Mouse (Mus musculus) forebrain, postnatal 0 days (tissue): ENCODE data around the gene Krtap29-1. TPM values are rescaled to one million over a fixed set of nuclear protein-coding genes. Genes with fewer than 3 reads are reported as not detected.
A peak's percentile ranks its signal among the peaks of the same experiment; 100 is the strongest.

Experiments
- ATAC-seq: fragments of 200-750 bp; cut with Nextera tagmentation; 2 replicates; pipeline ENCODE4 v1.8.0; 2017; ENCODE audit warnings: mild to moderate bottlenecking, moderate library complexity
- DNase-seq: peaks from one replicate; pipeline ENCODE4 v3.0.0-alpha.2; 2015
- H3K27ac ChIP-seq: fragments of 300-500 bp; sonication (generic); 2 replicates; pipeline ENCODE4 v1.5.1; 2014; ENCODE audit warnings: low read depth, mild to moderate bottlenecking, antibody characterized with exemption, low read length, moderate library complexity, mixed read lengths
- H3K27me3 ChIP-seq: fragments of 300-500 bp; sonication (generic); 2 replicates; pipeline ENCODE4 v1.6.1; 2014; ENCODE audit warnings: mild to moderate bottlenecking, low read length, mixed read lengths; ENCODE audit not compliant: insufficient read depth
- H3K36me3 ChIP-seq: fragments of 300-500 bp; sonication (generic); 2 replicates; pipeline ENCODE4 v1.6.1; 2014; ENCODE audit warnings: mild to moderate bottlenecking, moderate library complexity; ENCODE audit not compliant: insufficient read depth
- H3K4me1 ChIP-seq: fragments of 300-500 bp; sonication (generic); 2 replicates; pipeline ENCODE4 v1.6.1; 2014; ENCODE audit warnings: antibody characterized with exemption; ENCODE audit not compliant: insufficient read depth
- H3K4me2 ChIP-seq: fragments of 300-500 bp; sonication (generic); 2 replicates; pipeline ENCODE4 v1.6.1; 2014; ENCODE audit warnings: low read depth, mild to moderate bottlenecking, moderate library complexity
- H3K4me3 ChIP-seq: fragments of 300-500 bp; sonication (generic); 2 replicates; pipeline ENCODE4 v1.5.1; 2014; ENCODE audit warnings: low read depth, low read length, mixed read lengths
- H3K9ac ChIP-seq: fragments of 300-500 bp; sonication (generic); 2 replicates; pipeline ENCODE4 v1.6.1; 2014; ENCODE audit warnings: mild to moderate bottlenecking
- H3K9me3 ChIP-seq: fragments of 300-500 bp; sonication (generic); 2 replicates; pipeline ENCODE4 v1.6.1; 2016; ENCODE audit warnings: low read length
- CTCF ChIP-seq: sonication (generic); IDR thresholded peaks from 2 replicates; pipeline ENCODE4 v1.5.1; 2016; ENCODE audit warnings: antibody characterized with exemption, control low read depth, low read depth
- WGBS: fragments of 180-500 bp; shearing (Covaris S2); extraction: QIAGEN DNeasy Blood & Tissue Kit; methylation state at CpG from one replicate; pipeline ENCODE4 v1.1.7; 2014; 5-methylcytosine and 5-hydroxymethylcytosine counted together
- polyA plus RNA-seq: library from polyadenylated mRNA; unstranded; fragments of >200 nt; fragmentation: Nextera tagmentation; extraction: Ambion mirVana; gene quantifications from 2 replicates; pipeline ENCODE4 v1.2.1, GENCODE M21; 2015
- total RNA-seq: library from RNA; depleted of rRNA; stranded (reverse); fragments of >200 nt; gene quantifications from 2 replicates; pipeline ENCODE4 v1.2.3, GENCODE M21; 2014

The Krtap29-1 gene
- total and polyA plus RNA-seq, 2 experiments from 2014 or later, result not detected

GRCm38 (mm10) chr11:100005905-100006304 lies 27.1 kb upstream of the Krtap29-1 start:
- Histone ChIP-seq H3K4me2 (no peak overlapping the region), H3K27ac (no peak overlapping the region), H3K4me1 (no peaks in the 10 kb centered on the region), H3K9me3 (no peaks in the 10 kb centered on the region), H3K36me3 (no peaks in the 10 kb centered on the region), H3K4me3 (no peak overlapping the region), H3K27me3 (no peaks in the 10 kb centered on the region), H3K9ac (no peak overlapping the region)
- DNase-seq (no peak), ATAC-seq (no peak)
- TF ChIP-seq CTCF, result no peak
- WGBS, result 89% methylated on average over 8 of the region's 8 CpGs

- ATAC-seq, result peak; percentile 62; the same call in 1 of the 2 replicates
- peak; percentile 78 for DNase-seq
- H3K4me1 ChIP-seq, result no peaks in the 10 kb centered on the region
- H3K4me2 ChIP-seq, result no peak overlapping the region
- H3K9ac ChIP-seq, result no peak overlapping the region
- no peak overlapping the region for H3K4me3 ChIP-seq
- H3K36me3 ChIP-seq, result no peaks in the 10 kb centered on the region
- WGBS, result 21% methylated on average over 6 of the region's 6 CpGs
- peak; percentile 86 for TF ChIP-seq CTCF
- no peaks in the 10 kb centered on the region for H3K27me3 ChIP-seq
- H3K9me3 ChIP-seq, result no peaks in the 10 kb centered on the region
- no peak overlapping the region for H3K27ac ChIP-seq
Measured at GRCm38 (mm10) chr11:100004846-100005245, 26.0 kb upstream of the Krtap29-1 start.

- Histone ChIP-seq H3K9ac (no peak overlapping the region), H3K4me3 (no peak overlapping the region), H3K4me1 (no peaks in the 10 kb centered on the region), H3K36me3 (no peaks in the 10 kb centered on the region), H3K27me3 (peaks cover 7% of the 10 kb centered on the region; the same call in 1 of the 2 replicates), H3K9me3 (no peaks in the 10 kb centered on the region), H3K27ac (no peak overlapping the region), H3K4me2 (no peak overlapping the region)
- WGBS, result 93% methylated on average over 7 of the region's 7 CpGs
- DNase-seq (no peak), ATAC-seq (no peak)
- no peak for TF ChIP-seq CTCF
Measured at GRCm38 (mm10) chr11:99999091-99999490, 20.2 kb upstream of the Krtap29-1 start.

- TF ChIP-seq CTCF, result no peak
- Histone ChIP-seq H3K27ac (no peak overlapping the region), H3K4me3 (no peak overlapping the region), H3K36me3 (no peaks in the 10 kb centered on the region), H3K9me3 (no peaks in the 10 kb centered on the region), H3K9ac (no peak overlapping the region), H3K4me1 (no peaks in the 10 kb centered on the region), H3K4me2 (no peak overlapping the region), H3K27me3 (peaks cover 8% of the 10 kb centered on the region; the same call in 1 of the 2 replicates)
- WGBS, result 65% methylated on average over 4 of the region's 4 CpGs
- ATAC-seq, result no peak
- no peak for DNase-seq
Measured at GRCm38 (mm10) chr11:99994384-99994661, 15.5 kb upstream of the Krtap29-1 start.

- H3K27ac ChIP-seq, result no peak within 1 kb of the TSS
- no peak within 1 kb of the TSS for H3K9ac ChIP-seq
- 26% methylated on average over 26 of the region's 26 CpGs for WGBS
- TF ChIP-seq CTCF, result no peak
- H3K9me3 ChIP-seq, result no peaks in the 10 kb centered on the region
- 0 out of 2 replicates have a peak within 1 kb of the TSS, but pooled peaks have one; percentile 3 for H3K4me3 ChIP-seq
- no peaks in the 10 kb centered on the region for H3K36me3 ChIP-seq
- peak within 1 kb of the TSS; percentile 27 for H3K4me2 ChIP-seq
- no peaks in the 10 kb centered on the region for H3K4me1 ChIP-seq
- DNase-seq, result no peak
- H3K27me3 ChIP-seq, result peaks cover 8% of the 10 kb centered on the region; the same call in 1 of the 2 replicates
- no peak for ATAC-seq
Measured at GRCm38 (mm10) chr11:99993620-99994383, 14.9 kb upstream of the Krtap29-1 start, which contains the start of gene Krtap17-1. Gene Krtap17-1, minus strand, starts transcription at chr11:99993994.

- no peak for ATAC-seq
- no peaks in the 10 kb centered on the region for H3K9me3 ChIP-seq
- peak; percentile 50 for DNase-seq
- H3K4me2 ChIP-seq, result no peak overlapping the region
- no peak overlapping the region for H3K4me3 ChIP-seq
- peaks cover 8% of the 10 kb centered on the region; the same call in 1 of the 2 replicates for H3K27me3 ChIP-seq
- H3K27ac ChIP-seq, result no peak overlapping the region
- WGBS, result 61% methylated on average over 3 of the region's 3 CpGs
- no peak overlapping the region for H3K9ac ChIP-seq
- H3K36me3 ChIP-seq, result no peaks in the 10 kb centered on the region
- no peaks in the 10 kb centered on the region for H3K4me1 ChIP-seq
- no peak for TF ChIP-seq CTCF
Measured at GRCm38 (mm10) chr11:99990571-99990970, 11.7 kb upstream of the Krtap29-1 start.

- no peak overlapping the region for H3K4me2 ChIP-seq
- no peak for ATAC-seq
Measured at GRCm38 (mm10) chr11:99989881-99990405, 11.1 kb upstream of the Krtap29-1 start.

More at GRCm38 (mm10) chr11:99989881-99990405, 11.1 kb upstream of the Krtap29-1 start:
- peaks cover 8% of the 10 kb centered on the region; the same call in 1 of the 2 replicates for H3K27me3 ChIP-seq
- H3K4me1 ChIP-seq, result no peaks in the 10 kb centered on the region
- no peaks in the 10 kb centered on the region for H3K36me3 ChIP-seq
- TF ChIP-seq CTCF, result no peak
- no peak for DNase-seq
- H3K27ac ChIP-seq, result no peak overlapping the region
- H3K9ac ChIP-seq, result no peak overlapping the region
- WGBS, result 75% methylated on average over 6 of the region's 6 CpGs
- no peaks in the 10 kb centered on the region for H3K9me3 ChIP-seq
- H3K4me3 ChIP-seq, result no peak overlapping the region
